Mouse (Mus musculus): ENCODE measurements around the gene Rbfox1. TPM values are rescaled to one million over a fixed set of nuclear protein-coding genes. Genes with fewer than 3 reads are reported as not detected.

Gene Rbfox1
- total and polyA plus RNA-seq, 3 experiments = not detected

- H3K36me3 ChIP-seq (ENCODE audit: control insufficient read depth in 1 of 2, insufficient read depth in 2 of 2, low read length in 2 of 2) = no peaks in the 10 kb centered on the region
- H3K9ac ChIP-seq (ENCODE audit: control insufficient read depth, low read depth, low read length, poor library complexity, severe bottlenecking) = no peak overlapping the region
- no peak for TF ChIP-seq TBP (IDR thresholded peaks at IDR 0.05; ENCODE audit: low read depth, low read length)
- TF ChIP-seq MYB (IDR thresholded peaks at IDR 0.05; ENCODE audit: low read depth, low read length) = no peak
- TF ChIP-seq POLR2AphosphoS2 (IDR thresholded peaks at IDR 0.05; ENCODE audit: low read length) = no peak
- no peak for TF ChIP-seq USF1 (IDR thresholded peaks at IDR 0.05; ENCODE audit: low read depth, low read length)
- TF ChIP-seq BHLHE40 (IDR thresholded peaks at IDR 0.05; ENCODE audit: borderline replicate concordance, low read depth, low read length) = no peak
- no peak for TF ChIP-seq JUND (IDR thresholded peaks at IDR 0.05; ENCODE audit: low read depth, low read length)
- TF ChIP-seq E2F4 (IDR thresholded peaks at IDR 0.05; ENCODE audit: borderline replicate concordance, low read depth, low read length) = no peak
- no peak overlapping the region for H3K4me3 ChIP-seq (ENCODE audit: control insufficient read depth in 1 of 2, insufficient read depth in 1 of 2, low read depth in 2 of 2, low read length in 2 of 2)
- no peaks in the 10 kb centered on the region for H3K4me1 ChIP-seq (ENCODE audit: control insufficient read depth in 1 of 2, insufficient read depth in 2 of 2, low read length in 2 of 2)
- no peak for DNase-seq (ENCODE audit: low read depth, low spot score)
- H3K27ac ChIP-seq (ENCODE audit: control insufficient read depth, low read depth, low read length) = no peak overlapping the region
- H3K79me2 ChIP-seq (ENCODE audit: control insufficient read depth, insufficient read depth, low read length, poor library complexity) = no peaks in the 10 kb centered on the region
- no peaks in the 10 kb centered on the region for H3K9me3 ChIP-seq (replicated peaks; ENCODE audit: insufficient read depth, low read length)
- no peaks in the 10 kb centered on the region for H3K27me3 ChIP-seq (ENCODE audit: control insufficient read depth in 1 of 2, insufficient read depth in 2 of 2, low read length in 2 of 2)
Observed at GRCm38 (mm10) chr16:7265715-7266114, 1380.6 kb downstream of the Rbfox1 start.

GRCm38 (mm10) chr16:7275501-7275900, 1390.3 kb downstream of the Rbfox1 start:
- no peak overlapping the region for H3K27ac ChIP-seq (ENCODE audit: control insufficient read depth, low read depth, low read length)
- no peaks in the 10 kb centered on the region for H3K4me1 ChIP-seq (ENCODE audit: control insufficient read depth in 1 of 2, insufficient read depth in 2 of 2, low read length in 2 of 2)
- DNase-seq (ENCODE audit: low read depth, low spot score) = no peak
- no peaks in the 10 kb centered on the region for H3K36me3 ChIP-seq (ENCODE audit: control insufficient read depth in 1 of 2, insufficient read depth in 2 of 2, low read length in 2 of 2)
- TF ChIP-seq RAD21 (IDR thresholded peaks at IDR 0.05; ENCODE audit: low read depth, low read length) (no peak), NRF1 (IDR thresholded peaks at IDR 0.05; ENCODE audit: insufficient read depth, low read depth, low read length, poor library complexity, severe bottlenecking) (no peak), MYC (IDR thresholded peaks at IDR 0.05; ENCODE audit: low read depth, low read length) (no peak), ZNF384 (IDR thresholded peaks at IDR 0.05; ENCODE audit: low read depth, low read length) (no peak), MAZ (IDR thresholded peaks at IDR 0.05; ENCODE audit: low read depth, low read length) (no peak), MXI1 (IDR thresholded peaks at IDR 0.05; ENCODE audit: low read depth, low read length) (no peak), ZKSCAN1 (IDR thresholded peaks at IDR 0.05; ENCODE audit: low read depth, low read length) (no peak), E2F4 (IDR thresholded peaks at IDR 0.05; ENCODE audit: borderline replicate concordance, low read depth, low read length) (no peak), CHD2 (IDR thresholded peaks at IDR 0.05; ENCODE audit: low read length) (no peak), TBP (IDR thresholded peaks at IDR 0.05; ENCODE audit: low read depth, low read length) (no peak), USF1 (IDR thresholded peaks at IDR 0.05; ENCODE audit: low read depth, low read length) (no peak), BHLHE40 (IDR thresholded peaks at IDR 0.05; ENCODE audit: borderline replicate concordance, low read depth, low read length) (no peak), MAFK (IDR thresholded peaks at IDR 0.05; ENCODE audit: borderline replicate concordance, low read depth, low read length) (no peak), UBTF (IDR thresholded peaks at IDR 0.05; ENCODE audit: borderline replicate concordance, insufficient read depth, low read depth, low read length) (no peak), HCFC1 (IDR thresholded peaks at IDR 0.05; ENCODE audit: low read depth, low read length) (no peak), TCF12 (IDR thresholded peaks at IDR 0.05; ENCODE audit: low read depth, low read length) (no peak), CHD1 (IDR thresholded peaks at IDR 0.05; ENCODE audit: low read depth, low read length) (no peak), JUND (IDR thresholded peaks at IDR 0.05; ENCODE audit: low read depth, low read length) (no peak)
- H3K27me3 ChIP-seq (ENCODE audit: control insufficient read depth in 1 of 2, insufficient read depth in 2 of 2, low read length in 2 of 2) = no peaks in the 10 kb centered on the region
- H3K9me3 ChIP-seq (replicated peaks; ENCODE audit: insufficient read depth, low read length) = no peaks in the 10 kb centered on the region
- no peak overlapping the region for H3K4me3 ChIP-seq (ENCODE audit: control insufficient read depth in 1 of 2, insufficient read depth in 1 of 2, low read depth in 2 of 2, low read length in 2 of 2)
- no peaks in the 10 kb centered on the region for H3K79me2 ChIP-seq (ENCODE audit: control insufficient read depth, insufficient read depth, low read length, poor library complexity)
- H3K9ac ChIP-seq (ENCODE audit: control insufficient read depth, low read depth, low read length, poor library complexity, severe bottlenecking) = no peak overlapping the region
